Mouse (Mus musculus) c-Kit-positive CD71-positive TER-119-positive erythroid progenitor cells, embryonic 14.5 days (primary cell): ENCODE results near the gene Eps15.

Source experiments
- DNase-seq: peaks from one replicate; pipeline ENCODE4 v3.0.0-alpha.2; 2013; ENCODE audit warnings: low spot score

The Eps15 gene

GRCm38 (mm10) chr4:109432668-109433375 lies 152.8 kb downstream of the Eps15 start:
- no peak for DNase-seq

GRCm38 (mm10) chr4:109433641-109434040 lies 153.6 kb downstream of the Eps15 start:
- no peak for DNase-seq

GRCm38 (mm10) chr4:109434256-109434655 lies 154.2 kb downstream of the Eps15 start:
- DNase-seq, result no peak
